Mouse (Mus musculus) adrenal gland, adult 18-20 months (tissue): ENCODE measurements around the gene C530008M17Rik. TPM values are rescaled to one million over a fixed set of nuclear protein-coding genes. Genes with fewer than 3 reads are reported as not detected.

Source experiments
- DNase-seq, 2 experiments: peaks; one replicate each; pipeline ENCODE4 v3.0.0; 2021 to 2022; ENCODE audit warnings: low spot score in 2 of 2
- long read RNA-seq, 2 experiments: library from polyadenylated mRNA; stranded (forward); transcript quantifications; one replicate each; pipeline ENCODE4 v2.0.0; 2021
- total RNA-seq, 2 experiments: library from RNA; stranded (reverse); gene quantifications; 1 replicate in 1 of 2; 2 replicates in 1 of 2; pipeline ENCODE4 v1.2.3; 2021

Gene C530008M17Rik
- total RNA-seq = 10 to 100 TPM in 1 of 2 experiments, 1 to 10 TPM in 1; 5.5 to 12.8 TPM
- long read RNA-seq, experiment 1, partial matches to known transcripts = 1 of 2 reads
- long read RNA-seq, experiment 1, other reads (novel, unspliced or antisense) = 1 of 2 reads
- long read RNA-seq, experiment 2, partial matches to known transcripts = 1 of 1 reads
- long read RNA-seq, experiment 2, other reads (novel, unspliced or antisense) = 0 of 1 reads

GRCm38 (mm10) chr5:76656212-76656611, at the start of gene C530008M17Rik:
C530008M17Rik (plus strand) TSS chr5:76656512.
- no peak for DNase-seq

- DNase-seq = no peak
Observed at GRCm38 (mm10) chr5:76609702-76610370, 46.5 kb upstream of the C530008M17Rik start.

GRCm38 (mm10) chr5:76612867-76613499, 43.3 kb upstream of the C530008M17Rik start:
- DNase-seq = no peak

- DNase-seq = no peak
Observed at GRCm38 (mm10) chr5:76615276-76615675, 41.0 kb upstream of the C530008M17Rik start.

GRCm38 (mm10) chr5:76616196-76616747, 40.0 kb upstream of the C530008M17Rik start:
- no peak for DNase-seq

GRCm38 (mm10) chr5:76618750-76619149, 37.6 kb upstream of the C530008M17Rik start:
- no peak for DNase-seq

GRCm38 (mm10) chr5:76623759-76624158, 32.6 kb upstream of the C530008M17Rik start:
- no peak for DNase-seq

- DNase-seq = no peak
Observed at GRCm38 (mm10) chr5:76627770-76628169, 28.5 kb upstream of the C530008M17Rik start.

- no peak for DNase-seq
Observed at GRCm38 (mm10) chr5:76634012-76634411, 22.3 kb upstream of the C530008M17Rik start.

- no peak for DNase-seq
Observed at GRCm38 (mm10) chr5:76635592-76635991, 20.7 kb upstream of the C530008M17Rik start.

GRCm38 (mm10) chr5:76642076-76642475, 14.2 kb upstream of the C530008M17Rik start:
- DNase-seq = no peak

- DNase-seq = no peak
Observed at GRCm38 (mm10) chr5:76644234-76644633, 12.1 kb upstream of the C530008M17Rik start.

- DNase-seq = no peak
Observed at GRCm38 (mm10) chr5:76645091-76645868, 11.0 kb upstream of the C530008M17Rik start.

GRCm38 (mm10) chr5:76649897-76650296, 6.4 kb upstream of the C530008M17Rik start:
- DNase-seq = no peak

- DNase-seq = no peak
Observed at GRCm38 (mm10) chr5:76651151-76651725, 5.1 kb upstream of the C530008M17Rik start.

- DNase-seq = peak; percentile 61 to 67
Observed at GRCm38 (mm10) chr5:76657245-76658083, 1.2 kb downstream of the C530008M17Rik start.

GRCm38 (mm10) chr5:76658084-76658934, 2.0 kb downstream of the C530008M17Rik start:
- DNase-seq = peak in 1 of 2 experiments; percentile 26

- no peak for DNase-seq
Observed at GRCm38 (mm10) chr5:76659958-76660635, 3.8 kb downstream of the C530008M17Rik start.
